Mouse (Mus musculus) mouse embryonic stem cell (cell line): ENCODE measurements around the gene Nkx1-1.

ENCODE experiments used
- in situ Hi-C, 2 experiments: fragments of 300-500 bp; cut with MboI; formaldehyde crosslinking; loops; 1 replicate in 1 of 2; 3 replicates in 1 of 2; pipeline ENCODE4 v1.14.3; 2019 to 2020; ENCODE audit warnings: low sequenced_read_pairs in 2 of 2, low pct_unique_long_range_greater_than_20kb in 1 of 2, mixed read lengths in 1 of 2; ENCODE audit not compliant: unreplicated experiment in 1 of 2

Gene Nkx1-1

GRCm38 (mm10) chr5:33430511-33431172, 3.1 kb downstream of the Nkx1-1 start:
- in situ Hi-C loops: loop anchor here in 1 of 2 experiments (25.0 kb wide), 2 partner anchors 307 to 1957 kb away; partner anchors contain the start of gene Hmx1

- in situ Hi-C loops: loop anchor here in 1 of 2 experiments (25.0 kb wide), 2 partner anchors 307 to 1957 kb away; partner anchors contain the start of gene Hmx1
These were observed 3.7 kb downstream of the Nkx1-1 start for GRCm38 (mm10) chr5:33430106-33430505.

- in situ Hi-C loops: loop anchor here in 1 of 2 experiments (25.0 kb wide), 2 partner anchors 310 to 1960 kb away; partner anchors contain the start of gene Hmx1
These were observed 6.3 kb downstream of the Nkx1-1 start for GRCm38 (mm10) chr5:33427461-33427860.

GRCm38 (mm10) chr5:33420313-33420712, 13.5 kb downstream of the Nkx1-1 start:
- in situ Hi-C loops: no loop called here

- in situ Hi-C loops: no loop called here
These were observed 33.0 kb downstream of the Nkx1-1 start for GRCm38 (mm10) chr5:33400819-33401218.

- in situ Hi-C loops: loop anchor here in 1 of 2 experiments (5.0 kb wide), 1 partner anchor 190 kb away; no protein-coding TSS in a partner anchor
These were observed 36.9 kb downstream of the Nkx1-1 start for GRCm38 (mm10) chr5:33396828-33397227.

GRCm38 (mm10) chr5:33395693-33396092, 38.1 kb downstream of the Nkx1-1 start:
- in situ Hi-C loops: loop anchor here in 1 of 2 experiments (5.0 kb wide), 1 partner anchor 192 kb away; no protein-coding TSS in a partner anchor

- in situ Hi-C loops: loop anchor here in 1 of 2 experiments (5.0 kb wide), 1 partner anchor 198 kb away; no protein-coding TSS in a partner anchor
These were observed 40.0 kb downstream of the Nkx1-1 start for GRCm38 (mm10) chr5:33393803-33394202.

- in situ Hi-C loops: no loop called here
These were observed 46.2 kb downstream of the Nkx1-1 start for GRCm38 (mm10) chr5:33387550-33387949.
